Mouse (Mus musculus) naive thymus-derived CD4-positive, alpha-beta T cell, adult 2 months (primary cell): Measurements from ENCODE around the gene Adprhl1.

ENCODE experiments used
- DNase-seq: peaks from one replicate; pipeline ENCODE4 v3.0.0-alpha.2; 2011; ENCODE audit warnings: low read depth

Adprhl1 gene

DNA sequence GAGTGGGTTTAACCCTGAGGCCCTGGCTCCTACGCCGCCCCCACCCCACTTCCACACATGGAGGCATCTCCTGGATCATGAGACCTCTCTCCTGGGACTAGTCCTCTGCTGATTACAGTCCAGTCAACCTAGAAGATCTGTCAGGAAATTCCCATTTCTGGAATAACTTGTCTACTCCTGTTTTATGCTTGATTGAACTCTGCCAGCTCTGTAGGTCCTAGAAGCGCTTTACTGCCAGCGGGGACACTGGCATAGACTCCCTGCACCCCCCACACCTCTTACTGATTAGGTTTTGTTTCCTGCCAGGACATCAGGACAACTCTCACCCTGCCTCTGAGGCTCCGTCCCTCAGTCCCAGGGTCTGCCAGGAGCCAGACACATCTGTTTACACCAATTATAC, 56.5 kb downstream of the Adprhl1 start:
- no peak for DNase-seq

DNA sequence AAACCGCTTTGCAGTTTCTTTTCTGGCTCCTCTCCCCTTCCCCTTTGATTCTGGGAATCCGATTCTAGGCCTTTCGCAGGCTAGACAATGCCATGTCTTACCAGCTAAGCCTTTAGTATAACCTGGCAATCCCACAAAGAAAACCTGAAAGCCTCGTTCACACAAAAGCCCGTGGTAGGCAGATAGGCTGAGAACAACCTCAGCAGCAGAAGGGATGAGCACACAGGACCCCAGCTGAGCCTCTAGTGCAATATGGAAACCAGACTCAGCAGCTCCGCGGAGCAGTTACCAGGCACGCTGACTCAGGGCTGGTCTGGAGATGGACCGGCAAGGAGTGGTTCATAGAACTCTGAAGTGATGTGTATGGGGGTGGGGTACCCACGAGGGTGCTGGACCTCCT, 59.1 kb downstream of the Adprhl1 start:
- no peak for DNase-seq

DNA sequence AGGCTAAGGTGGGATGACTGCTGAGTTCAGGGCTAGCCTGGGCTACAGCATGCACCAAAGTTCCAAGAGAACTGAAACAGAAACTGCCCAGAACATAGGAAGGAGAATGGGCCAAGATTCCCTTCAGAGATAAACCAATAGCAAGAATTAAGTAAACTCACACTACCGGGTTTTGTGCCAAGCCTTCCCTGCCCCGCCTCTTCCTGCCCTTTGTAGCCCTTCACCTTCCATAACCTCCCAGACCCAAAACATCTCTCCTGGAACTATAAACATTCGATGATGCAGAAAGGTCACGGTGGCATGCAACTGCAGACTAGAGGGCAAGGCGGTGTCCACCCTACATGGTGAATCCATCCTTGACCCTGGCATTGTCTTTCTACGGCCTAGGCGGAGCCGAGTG, 63.7 kb downstream of the Adprhl1 start:
- DNase-seq = no peak

DNA sequence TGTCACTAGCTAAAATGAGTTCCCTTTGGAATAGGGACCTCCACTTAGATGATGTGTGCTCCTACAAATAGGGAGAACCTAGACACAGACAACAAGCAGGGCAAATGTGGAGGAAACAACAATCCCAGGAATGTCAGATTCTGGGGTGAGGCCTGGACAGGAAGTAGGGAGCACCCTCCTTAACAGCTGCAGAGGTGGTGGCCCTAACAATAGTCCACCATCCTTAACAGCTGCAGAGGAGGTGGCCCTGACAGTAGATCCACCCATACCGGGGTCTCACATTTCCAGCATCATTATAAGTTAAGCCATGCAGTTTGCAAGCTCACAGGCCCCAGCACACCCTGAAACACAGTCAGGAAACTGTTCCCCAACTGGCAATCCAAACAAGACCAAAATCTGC, 65.1 kb downstream of the Adprhl1 start:
- DNase-seq = no peak

DNA sequence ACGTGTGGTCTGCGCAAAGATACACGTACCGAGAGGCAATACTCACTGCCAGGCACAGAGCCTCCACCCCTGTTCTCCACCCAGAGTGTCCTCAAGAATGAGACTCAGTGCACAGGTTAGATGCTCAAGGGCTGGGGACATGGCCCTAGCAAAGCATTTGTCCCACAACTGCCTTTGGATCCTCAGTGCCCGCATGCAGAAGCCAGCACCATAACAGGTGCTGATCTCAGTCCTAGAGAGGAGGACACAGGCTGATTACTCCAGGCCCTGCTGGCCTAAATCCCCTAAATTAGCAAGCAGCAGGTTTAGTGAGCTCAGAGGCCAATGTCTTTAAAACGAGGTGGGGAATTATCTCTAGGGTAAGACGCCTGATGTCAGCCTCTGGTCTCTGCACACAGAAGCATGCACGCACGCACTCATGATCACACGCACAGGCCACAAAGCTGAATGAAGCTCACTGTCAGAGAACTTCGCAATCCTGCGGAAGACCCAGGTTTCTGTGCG, 65.9 kb downstream of the Adprhl1 start:
- no peak for DNase-seq

DNA sequence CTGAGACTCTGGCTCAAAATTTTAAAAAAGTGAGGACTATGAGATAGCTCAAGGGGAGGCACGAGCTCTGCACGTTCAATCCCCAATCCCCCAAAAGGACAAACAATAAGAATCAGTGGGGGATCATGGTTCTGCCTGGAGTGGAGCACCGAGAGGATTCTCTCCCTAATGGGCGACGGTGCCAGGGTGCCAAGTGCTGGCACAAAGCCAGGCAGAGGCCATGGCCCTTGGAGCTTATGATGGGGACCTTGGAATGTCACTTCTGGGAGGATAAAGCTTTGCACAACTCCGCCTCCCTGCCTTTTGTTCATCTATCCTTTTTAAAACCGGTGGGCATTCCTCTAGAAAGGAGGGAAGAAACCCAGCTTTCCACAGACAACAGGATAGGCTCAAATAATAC, 66.3 kb downstream of the Adprhl1 start:
- no peak for DNase-seq

DNA sequence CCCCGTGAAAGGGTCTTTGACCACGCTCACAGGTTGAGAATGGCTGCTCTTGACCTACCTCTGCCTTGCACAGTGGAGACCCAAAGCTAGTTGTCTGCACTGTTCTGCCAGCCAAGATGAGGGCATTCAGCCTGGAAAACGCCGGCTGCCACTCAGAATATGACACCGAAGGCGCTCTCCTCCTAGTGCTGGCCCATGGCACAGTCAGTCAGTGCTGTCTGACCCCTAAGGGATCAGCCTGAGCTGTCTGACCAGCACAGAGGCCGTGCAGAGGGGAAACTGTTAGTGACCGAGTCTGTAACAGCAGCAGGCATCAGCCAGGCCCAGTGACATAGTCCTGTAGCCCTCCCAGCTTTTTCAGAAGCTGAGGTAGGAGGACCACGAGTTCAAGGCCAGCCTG, 66.7 kb downstream of the Adprhl1 start:
- no peak for DNase-seq

DNA sequence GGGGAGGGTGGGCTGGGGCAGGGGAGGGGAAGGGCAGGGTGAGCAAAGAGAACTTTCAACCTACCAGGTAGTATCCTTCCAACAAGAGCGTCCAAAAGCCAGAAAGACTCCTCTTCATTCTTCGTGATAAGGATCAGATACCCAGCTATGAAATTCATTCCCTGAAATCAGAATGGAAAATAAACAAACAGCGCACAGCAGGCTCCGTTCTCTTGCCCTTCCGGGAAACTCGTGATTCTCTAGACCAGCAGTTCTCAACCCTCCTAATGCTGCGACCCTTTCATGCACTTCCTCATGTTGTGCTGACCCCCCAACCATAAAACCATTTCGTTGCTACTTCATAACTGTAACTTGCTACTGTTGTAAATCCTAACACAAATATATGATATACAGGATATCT, 67.1 kb downstream of the Adprhl1 start:
- DNase-seq = no peak

DNA sequence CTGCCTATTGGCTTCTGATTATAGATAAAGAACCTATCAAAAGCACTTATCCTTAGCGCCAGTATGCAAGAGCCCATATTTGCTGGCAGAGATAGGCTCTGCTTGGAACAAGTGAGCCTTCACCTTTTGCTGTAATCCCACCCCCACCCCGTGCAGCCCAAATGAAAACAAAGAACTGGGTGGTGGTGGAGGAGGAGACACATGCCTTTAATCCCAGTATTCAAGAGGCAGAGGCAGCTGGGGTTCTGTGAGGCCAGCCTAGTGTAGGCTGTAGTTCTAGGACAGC, 72.3 kb downstream of the Adprhl1 start:
- DNase-seq = no peak

DNA sequence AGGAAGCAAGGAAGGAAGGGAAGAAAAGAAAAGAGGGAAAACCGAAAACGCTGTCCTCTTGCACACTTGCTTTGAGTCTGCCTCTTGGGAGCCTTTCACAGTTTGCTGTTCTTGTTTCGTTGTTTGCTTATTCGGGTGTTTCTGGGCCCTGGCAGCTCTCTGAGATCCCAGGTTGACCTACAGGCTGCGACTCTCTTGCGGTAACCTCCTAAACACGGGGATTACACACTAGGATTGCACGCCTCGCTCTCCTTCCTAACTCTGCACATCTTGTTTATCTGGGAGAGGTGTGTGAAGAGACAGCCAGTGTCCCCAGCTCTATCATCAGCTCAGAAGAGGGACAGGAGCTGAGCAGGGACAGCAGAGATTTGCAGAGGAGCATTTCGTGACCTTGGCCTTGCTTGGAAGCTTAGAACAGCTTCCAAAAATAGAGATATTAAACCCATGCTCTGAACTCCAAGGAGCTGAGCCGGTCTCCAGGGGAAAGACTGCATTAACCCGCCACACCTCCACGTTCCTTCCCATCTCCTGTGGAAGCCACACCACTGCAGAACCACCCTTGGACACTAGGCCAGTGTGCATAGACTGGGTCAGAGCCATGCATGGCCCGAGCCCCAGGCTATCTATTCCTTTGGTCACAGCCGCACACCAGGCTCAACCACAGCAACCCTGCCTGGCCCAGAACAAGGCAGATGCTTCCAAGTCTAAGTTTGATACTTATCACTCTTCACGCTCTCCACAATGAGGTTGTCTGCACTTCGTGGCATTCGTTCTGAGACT, 72.9 kb downstream of the Adprhl1 start:
- DNase-seq = no peak

DNA sequence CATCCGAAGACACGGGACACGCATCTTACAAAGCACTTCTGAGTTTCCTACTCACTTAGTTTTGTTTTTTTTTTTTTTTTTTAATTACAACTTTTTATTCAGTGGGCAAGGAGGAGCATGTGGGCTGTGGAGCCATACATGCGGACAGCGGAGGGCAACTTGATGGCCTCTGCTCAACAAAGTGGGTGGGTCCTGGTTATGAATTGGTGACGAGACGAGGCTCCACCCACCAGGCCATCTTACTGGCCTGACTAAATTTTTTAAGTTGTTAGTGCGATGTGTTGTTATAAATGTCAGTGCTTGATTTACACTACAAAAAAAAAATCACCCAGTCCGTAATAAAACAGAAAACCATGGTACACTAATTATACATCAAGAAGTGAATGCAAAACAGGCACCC, 73.6 kb downstream of the Adprhl1 start:
- no peak for DNase-seq

DNA sequence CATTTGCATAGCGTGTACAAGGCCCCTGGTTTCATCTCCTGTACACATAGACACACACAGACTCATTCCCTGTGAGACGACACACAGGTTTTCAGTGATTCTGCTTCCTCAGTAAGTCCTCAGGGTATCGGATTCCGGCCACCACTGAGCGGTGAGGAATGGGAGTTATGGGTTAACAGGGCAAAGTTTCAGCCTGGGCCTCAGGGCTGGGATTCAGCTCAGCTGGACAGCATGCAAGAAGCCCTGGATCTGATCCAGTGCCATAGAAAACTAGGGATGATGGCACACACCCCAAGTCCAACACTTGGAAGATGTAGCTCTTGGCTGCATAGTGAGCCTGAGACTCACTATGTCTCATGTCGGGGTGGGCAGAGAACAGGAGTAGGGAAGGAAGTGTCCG, 74.0 kb downstream of the Adprhl1 start:
- no peak for DNase-seq

DNA sequence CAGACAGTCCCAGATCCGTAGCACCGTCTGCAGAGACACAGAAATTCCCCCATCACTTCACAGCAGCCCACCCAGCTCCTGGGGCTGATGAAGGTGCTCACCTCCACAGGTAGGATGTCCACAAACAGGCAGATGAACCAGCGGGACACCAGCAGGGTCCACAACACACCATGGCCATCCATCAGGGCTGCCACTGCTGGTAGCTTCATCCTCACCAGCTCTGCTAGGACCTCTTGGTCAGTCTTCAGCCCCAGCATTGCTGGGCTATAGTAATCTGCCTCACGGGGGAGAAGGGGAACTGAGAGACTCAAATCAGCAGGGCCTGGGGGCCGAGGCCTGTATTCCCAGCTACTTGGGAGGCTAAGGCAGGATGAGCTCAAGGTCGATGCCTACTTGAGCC, 74.5 kb downstream of the Adprhl1 start:
- no peak for DNase-seq

DNA sequence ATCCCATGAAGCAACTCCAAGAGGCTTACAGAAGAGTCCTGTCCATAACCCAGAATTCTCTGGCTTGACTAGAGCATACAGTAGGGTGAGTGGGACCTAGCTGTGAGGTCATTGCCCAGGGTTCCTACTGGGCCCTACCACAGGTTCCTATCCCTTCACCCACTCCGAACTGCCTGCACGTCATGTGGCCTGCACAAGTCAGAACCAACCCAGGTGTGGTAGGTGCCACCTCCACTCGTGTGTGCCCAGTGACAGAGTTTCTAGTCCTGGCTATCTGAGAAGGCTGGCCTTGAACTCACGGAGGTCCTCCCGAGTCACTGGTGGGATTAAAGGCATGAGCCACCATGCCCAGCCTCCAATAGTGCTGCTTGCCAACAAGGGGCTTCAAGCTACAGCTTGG, 75.8 kb downstream of the Adprhl1 start:
- DNase-seq = no peak

DNA sequence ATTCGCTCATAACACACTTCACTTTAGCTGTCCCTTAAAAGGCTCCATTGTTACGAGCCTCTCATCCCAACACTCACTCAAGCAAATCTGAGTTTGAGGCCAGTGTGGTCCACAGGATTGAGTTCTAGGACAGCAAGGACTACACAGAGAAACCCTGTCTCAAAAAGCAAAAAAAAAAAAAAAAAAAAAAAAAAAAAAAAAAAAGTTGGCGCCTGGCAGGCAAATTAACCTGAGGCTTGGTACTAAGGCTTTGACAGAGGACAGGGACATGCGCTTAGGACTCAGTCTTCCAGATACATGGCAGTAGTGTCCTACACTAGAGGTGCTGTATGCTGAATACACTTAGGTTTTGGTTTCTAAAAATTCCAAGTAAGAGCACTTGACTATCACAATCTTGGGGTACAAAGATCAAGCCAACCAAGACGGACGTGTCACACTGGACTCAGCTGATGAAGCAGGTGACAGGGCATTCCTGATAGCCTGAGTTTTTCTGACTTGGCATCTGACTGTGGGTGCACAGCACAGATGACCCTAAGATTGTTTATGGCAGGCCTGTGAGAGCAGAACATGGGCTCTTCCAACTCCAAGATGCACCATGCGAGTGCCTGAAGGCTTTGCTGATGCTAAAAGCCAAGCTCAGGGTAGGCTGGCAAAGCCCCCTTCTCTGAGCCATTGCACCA, 76.6 kb downstream of the Adprhl1 start:
- DNase-seq = no peak

DNA sequence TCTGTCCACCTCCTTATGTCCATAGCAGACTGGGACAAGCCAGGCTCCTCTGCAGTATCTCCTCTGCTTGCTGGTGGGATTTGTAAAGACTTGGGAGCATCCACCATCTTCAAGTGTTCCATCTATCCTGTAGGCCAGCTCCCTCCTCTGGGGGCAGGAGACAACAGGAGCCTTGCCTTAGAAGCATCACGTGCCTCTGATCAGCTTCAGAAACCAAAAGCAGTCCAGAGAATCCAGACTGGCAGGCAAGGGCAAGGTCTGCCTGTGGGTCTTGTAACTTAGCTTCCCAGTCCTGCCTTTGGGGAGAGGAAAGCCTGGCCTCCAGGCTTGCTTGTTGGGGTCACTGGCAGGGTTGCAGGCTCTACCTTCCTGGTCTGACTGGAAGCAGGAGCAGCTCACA, 78.3 kb downstream of the Adprhl1 start:
- no peak for DNase-seq

DNA sequence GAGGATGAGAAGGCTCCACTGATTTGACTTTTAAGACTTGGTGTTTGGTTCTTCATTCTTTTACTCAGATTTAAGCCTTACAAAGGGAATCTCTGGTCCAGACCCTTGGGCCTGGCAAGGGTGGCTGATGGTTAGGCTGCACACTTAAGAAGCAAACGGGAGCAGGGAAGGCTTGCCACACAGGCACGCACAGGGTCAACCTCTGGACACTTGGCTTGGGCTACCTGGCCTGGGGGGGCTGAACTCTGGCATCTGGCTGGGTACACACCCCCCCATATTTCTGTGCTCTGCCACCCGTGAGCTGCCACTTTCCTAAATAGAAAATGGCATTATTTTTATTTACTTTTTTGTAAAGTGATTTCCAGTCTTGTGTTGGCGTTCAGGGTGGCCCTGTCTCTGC, 79.2 kb downstream of the Adprhl1 start:
- no peak for DNase-seq

DNA sequence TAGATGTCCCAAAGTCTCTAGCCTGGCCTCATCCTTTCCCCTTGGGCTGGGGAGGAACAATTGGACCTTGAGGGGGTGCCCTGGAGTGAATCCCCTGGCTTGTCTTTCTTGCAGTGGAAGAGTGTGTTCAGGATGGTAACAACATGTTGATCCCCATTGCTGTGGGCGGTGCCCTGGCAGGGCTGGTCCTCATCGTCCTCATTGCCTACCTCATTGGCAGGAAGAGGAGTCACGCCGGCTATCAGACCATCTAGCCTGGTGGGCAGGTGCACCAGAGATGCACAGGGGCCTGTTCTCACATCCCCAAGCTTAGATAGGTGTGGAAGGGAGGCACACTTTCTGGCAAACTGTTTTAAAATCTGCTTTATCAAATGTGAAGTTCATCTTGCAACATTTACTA, 79.7 kb downstream of the Adprhl1 start:
- no peak for DNase-seq
